Mouse (Mus musculus) neural tube, embryonic 10.5 days (tissue): Measurements from ENCODE around the gene Gm3055.
"Not testable (repeated sequence)": the region's sequence is repeated elsewhere in the genome, so short reads cannot be mapped to it uniquely, and the experiment has no call there.

Experiments used
- DNase-seq: peaks from one replicate; pipeline ENCODE4 v3.0.0-alpha.2; 2017; ENCODE audit warnings: low spot score; ENCODE audit errors: extremely low spot score

The Gm3055 gene

DNA sequence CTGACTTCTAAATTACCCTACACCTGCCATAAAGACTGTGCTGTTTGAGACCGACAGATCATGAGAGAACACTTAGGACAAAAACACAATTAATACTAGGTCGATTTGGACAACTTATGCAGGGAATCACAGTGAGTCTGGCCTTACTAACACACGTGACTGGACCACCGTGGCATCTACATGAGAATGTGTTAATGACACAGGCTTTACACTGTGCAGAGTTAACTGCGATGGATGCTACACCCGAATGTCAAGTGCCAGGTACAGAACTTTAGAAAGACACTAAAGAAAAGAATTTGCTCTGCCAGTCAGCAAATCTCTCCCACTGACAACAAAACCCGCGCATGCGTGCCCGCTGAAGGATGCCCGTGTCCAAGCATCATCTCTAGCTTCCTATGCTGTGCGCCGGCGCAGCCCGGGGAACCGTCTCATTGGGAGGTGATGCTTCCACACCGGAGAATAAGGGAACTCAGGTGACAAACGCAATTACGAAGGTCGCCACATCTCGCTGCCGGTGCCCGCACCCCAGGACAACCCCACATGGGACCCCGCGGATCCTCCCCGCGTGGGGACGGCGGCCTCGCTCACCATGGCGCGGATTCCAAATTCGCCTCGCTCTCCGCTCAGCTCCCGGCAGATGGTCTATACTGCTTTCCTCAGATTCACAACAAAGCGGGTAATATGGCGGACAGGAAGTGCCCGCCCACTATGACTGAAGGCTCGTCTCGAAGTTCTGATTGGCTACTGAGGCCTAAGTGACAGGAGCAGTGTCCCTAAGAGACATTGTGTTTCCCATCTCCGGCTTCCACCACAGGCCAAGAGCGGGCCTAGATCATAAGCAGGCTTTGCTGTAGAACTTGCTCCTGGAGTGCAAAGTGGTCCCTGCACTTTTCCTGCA, at the start of gene Gm3055:
Gene Gm3055 (minus strand): TSS at position 656 of the 898 bp plus-strand sequence.
- DNase-seq = not testable (repeated sequence)

DNA sequence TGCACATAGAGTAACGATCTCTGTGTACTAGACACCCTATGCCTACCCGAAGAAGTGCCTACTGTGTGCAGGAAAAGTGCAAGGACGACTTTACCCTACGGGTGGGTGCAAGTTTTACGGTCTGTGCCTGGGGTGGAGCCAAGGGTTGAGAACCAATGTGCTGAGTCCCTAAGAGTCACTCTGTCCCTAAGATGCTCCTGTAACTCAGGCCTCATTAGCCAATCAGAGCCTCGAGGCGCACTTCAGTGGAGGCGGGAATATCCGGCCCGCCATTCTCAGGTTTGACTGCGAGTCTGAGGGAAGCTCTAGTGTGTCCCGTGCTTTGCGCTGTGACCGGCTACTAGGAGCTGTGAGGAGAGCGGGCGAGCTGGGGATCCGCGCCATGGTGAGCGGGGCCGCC, 40.9 kb upstream of the Gm3055 start, which contains the start of gene Gm4767:
Gene Gm4767 (plus strand): TSS at position 288 of the 400 bp plus-strand sequence.
- not testable (repeated sequence) for DNase-seq

DNA sequence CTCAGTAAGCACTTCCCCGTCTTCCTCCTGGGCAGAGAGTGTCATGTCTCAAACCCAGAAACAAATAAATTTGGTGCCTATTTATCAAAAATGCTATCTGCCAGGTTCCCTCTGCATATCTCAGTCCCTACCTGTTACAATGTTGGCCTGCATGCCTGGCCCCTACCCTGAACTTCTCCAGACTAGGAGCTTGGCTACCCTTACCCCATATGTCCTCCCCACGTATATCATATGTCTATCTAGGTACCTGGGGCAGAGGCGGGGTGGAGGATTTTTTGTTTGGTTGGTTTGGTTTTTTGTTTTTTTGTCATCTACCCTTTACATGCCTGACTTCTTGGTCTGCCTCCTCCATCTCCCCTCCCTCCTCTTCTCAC, 430 bp upstream of the Gm3055 start:
- DNase-seq = not testable (repeated sequence)

DNA sequence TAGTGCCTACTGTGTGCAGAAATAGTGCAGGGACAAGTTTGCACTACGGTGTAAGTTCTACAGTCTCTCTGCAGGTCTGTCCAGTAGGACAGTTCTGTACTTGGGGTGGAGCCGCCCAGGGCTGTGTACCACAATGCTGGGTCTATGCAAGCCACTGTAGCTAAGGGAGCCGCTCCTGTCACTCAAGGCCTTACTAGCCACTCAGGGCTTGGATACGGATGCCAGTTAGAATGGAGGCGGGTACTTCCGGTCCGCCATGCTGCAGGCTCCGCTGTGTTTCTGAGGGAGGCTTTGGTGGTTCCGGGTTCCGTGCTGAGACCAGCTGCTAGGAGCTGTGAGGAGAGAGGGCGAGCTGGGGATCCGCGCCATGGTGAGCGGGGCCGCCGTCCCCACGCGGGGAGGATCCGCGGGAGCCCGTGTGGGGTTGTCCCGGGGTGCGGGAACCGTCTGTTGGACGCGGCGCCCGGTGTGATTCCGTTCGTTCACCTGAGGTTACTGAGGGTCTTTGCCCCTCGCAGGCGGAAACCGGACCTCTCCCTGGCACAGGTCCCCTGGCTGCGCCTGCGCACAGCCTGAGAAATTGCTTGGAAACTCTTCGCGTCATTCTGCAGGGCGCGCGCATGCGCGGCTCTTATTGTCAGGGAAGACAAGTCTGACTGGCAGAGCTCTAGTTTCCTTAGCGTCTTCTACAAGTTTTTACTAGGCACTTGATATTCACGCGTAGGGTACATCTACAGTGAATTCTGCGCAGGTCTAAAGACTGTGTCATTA, 66.2 kb downstream of the Gm3055 start, which contains the start of gene Zfp433:
Gene Zfp433 (plus strand): TSS at position 295 of the 771 bp plus-strand sequence.
- DNase-seq = not testable (repeated sequence)
